Mouse (Mus musculus) liver, adult (tissue): ENCODE measurements around the gene Sptlc3.

ENCODE experiments used
- GATA4 ChIP-seq: IDR thresholded peaks from 2 replicates; pipeline ENCODE4 v1.6.1; 2014; ENCODE audit warnings: mild to moderate bottlenecking, low read length; ENCODE audit not compliant: insufficient replicate concordance

Gene Sptlc3

GRCm38 (mm10) chr2:139493836-139494235 is at the start of gene Sptlc3:
Sptlc3 (plus strand) TSS chr2:139493913.
- TF ChIP-seq GATA4, result no peak

GRCm38 (mm10) chr2:139467726-139468125 is 26.0 kb upstream of the Sptlc3 start:
- no peak for TF ChIP-seq GATA4

- no peak for TF ChIP-seq GATA4
Measured at GRCm38 (mm10) chr2:139488708-139489107, 5.0 kb upstream of the Sptlc3 start.

- TF ChIP-seq GATA4, result no peak
Measured at GRCm38 (mm10) chr2:139494629-139495028, 916 bp downstream of the Sptlc3 start.

- TF ChIP-seq GATA4, result no peak
Measured at GRCm38 (mm10) chr2:139561966-139562505, 68.3 kb downstream of the Sptlc3 start.

GRCm38 (mm10) chr2:139579280-139579679 is 85.6 kb downstream of the Sptlc3 start:
- no peak for TF ChIP-seq GATA4

- TF ChIP-seq GATA4, result no peak
Measured at GRCm38 (mm10) chr2:139582766-139583165, 89.1 kb downstream of the Sptlc3 start.

GRCm38 (mm10) chr2:139587660-139588200 is 94.0 kb downstream of the Sptlc3 start:
- TF ChIP-seq GATA4, result no peak

- TF ChIP-seq GATA4, result no peak
Measured at GRCm38 (mm10) chr2:139589905-139590304, 96.2 kb downstream of the Sptlc3 start.

- TF ChIP-seq GATA4, result no peak
Measured at GRCm38 (mm10) chr2:139590888-139591698, 97.4 kb downstream of the Sptlc3 start.

- TF ChIP-seq GATA4, result no peak
Measured at GRCm38 (mm10) chr2:139592109-139592508, 98.4 kb downstream of the Sptlc3 start.

- no peak for TF ChIP-seq GATA4
Measured at GRCm38 (mm10) chr2:139597229-139597628, 103.5 kb downstream of the Sptlc3 start.

- TF ChIP-seq GATA4, result no peak
Measured at GRCm38 (mm10) chr2:139601543-139602194, 108.0 kb downstream of the Sptlc3 start.

GRCm38 (mm10) chr2:139608167-139608566 is 114.5 kb downstream of the Sptlc3 start:
- TF ChIP-seq GATA4, result no peak

- TF ChIP-seq GATA4, result no peak
Measured at GRCm38 (mm10) chr2:139608810-139609209, 115.1 kb downstream of the Sptlc3 start.

- TF ChIP-seq GATA4, result no peak
Measured at GRCm38 (mm10) chr2:139609231-139609630, 115.5 kb downstream of the Sptlc3 start.

GRCm38 (mm10) chr2:139609662-139610291 is 116.1 kb downstream of the Sptlc3 start:
- no peak for TF ChIP-seq GATA4
